Mouse (Mus musculus) heart, adult 11 months (tissue): ENCODE results near the gene 2410002F23Rik.
"Not testable (repeated sequence)": the region's sequence is repeated elsewhere in the genome, so short reads cannot be mapped to it uniquely, and the experiment has no call there.

Experiments
- DNase-seq: peaks from one replicate; pipeline ENCODE4 v3.0.0; 2022

Gene 2410002F23Rik

GRCm38 (mm10) chr7:44246055-44246983, at the start of gene 2410002F23Rik, which contains the start of gene 1700028J19Rik:
Gene 2410002F23Rik, plus strand, starts transcription at chr7:44246722.
Gene 1700028J19Rik, minus strand, starts transcription at chr7:44246695.
- peak; percentile 99 for DNase-seq

- no peak for DNase-seq
Measured at GRCm38 (mm10) chr7:44197891-44198290, 48.6 kb upstream of the 2410002F23Rik start, which contains the start of gene Klk1b3. Gene Klk1b3, plus strand, starts transcription at chr7:44198191.

- DNase-seq = not testable (repeated sequence)
Measured at GRCm38 (mm10) chr7:44207135-44207534, 39.4 kb upstream of the 2410002F23Rik start, which contains the start of gene Klk1b4. Gene Klk1b4, plus strand, starts transcription at chr7:44207435.

- DNase-seq = no peak
Measured at GRCm38 (mm10) chr7:44208307-44208706, 38.2 kb upstream of the 2410002F23Rik start.

- no peak for DNase-seq
Measured at GRCm38 (mm10) chr7:44215645-44216044, 30.9 kb upstream of the 2410002F23Rik start, which contains the start of gene Klk1b5. Gene Klk1b5, plus strand, starts transcription at chr7:44215945.

GRCm38 (mm10) chr7:44221601-44222000, 24.9 kb upstream of the 2410002F23Rik start:
- not testable (repeated sequence) for DNase-seq

- not testable (repeated sequence) for DNase-seq
Measured at GRCm38 (mm10) chr7:44222335-44222734, 24.2 kb upstream of the 2410002F23Rik start.

- DNase-seq = no peak
Measured at GRCm38 (mm10) chr7:44225076-44225475, 21.4 kb upstream of the 2410002F23Rik start, which contains the start of gene Klk1. Gene Klk1, plus strand, starts transcription at chr7:44225360.

- peak; percentile 74 for DNase-seq
Measured at GRCm38 (mm10) chr7:44235909-44236308, 10.6 kb upstream of the 2410002F23Rik start, which contains the start of gene Gm36864. Gene Gm36864, plus strand, starts transcription at chr7:44236177.

- no peak for DNase-seq
Measured at GRCm38 (mm10) chr7:44239913-44240312, 6.6 kb upstream of the 2410002F23Rik start.

GRCm38 (mm10) chr7:44240712-44241111, 5.8 kb upstream of the 2410002F23Rik start:
- no peak for DNase-seq

GRCm38 (mm10) chr7:44241163-44241562, 5.4 kb upstream of the 2410002F23Rik start:
- no peak for DNase-seq

GRCm38 (mm10) chr7:44244080-44244479, 2.4 kb upstream of the 2410002F23Rik start:
- DNase-seq = no peak

- peak; percentile 97 for DNase-seq
Measured at GRCm38 (mm10) chr7:44246984-44247470, 505 bp downstream of the 2410002F23Rik start.

GRCm38 (mm10) chr7:44247971-44248370, 1.4 kb downstream of the 2410002F23Rik start:
- no peak for DNase-seq

GRCm38 (mm10) chr7:44249248-44249647, 2.7 kb downstream of the 2410002F23Rik start:
- no peak for DNase-seq

GRCm38 (mm10) chr7:44250732-44251275, 4.3 kb downstream of the 2410002F23Rik start:
- not testable (repeated sequence) for DNase-seq

GRCm38 (mm10) chr7:44253023-44253616, 6.6 kb downstream of the 2410002F23Rik start:
- no peak for DNase-seq

- DNase-seq = no peak
Measured at GRCm38 (mm10) chr7:44254930-44255329, 8.4 kb downstream of the 2410002F23Rik start.

GRCm38 (mm10) chr7:44257278-44257677, 10.8 kb downstream of the 2410002F23Rik start, which contains the start of gene Acp4:
Gene Acp4, minus strand, starts transcription at chr7:44257378.
- DNase-seq = no peak

- DNase-seq = no peak
Measured at GRCm38 (mm10) chr7:44260410-44260809, 13.9 kb downstream of the 2410002F23Rik start.

- no peak for DNase-seq
Measured at GRCm38 (mm10) chr7:44261147-44261546, 14.6 kb downstream of the 2410002F23Rik start, which contains the start of gene Gm15517. Gene Gm15517, plus strand, starts transcription at chr7:44261447.
